Comparison of ENCODE assay signal across 1 mouse cellular context in genomic region chr7:27129811-27130210, GRCm38 (mm10).
TF ChIP-seq lines count a peak whose summit lies in the region.

No protein-coding gene starts in this region.

TF ChIP-seq in ES-E14, 5 proteins besides CTCF, POLR2A, EP300 and RAD21:
- TF ChIP-seq ZNF384 (IDR thresholded peaks at IDR 0.05; ENCODE audit: low read depth, low read length) (0 out of 2 replicates have a peak, but pooled peaks have one; percentile 12), ZC3H11A (IDR thresholded peaks at IDR 0.05; ENCODE audit: borderline replicate concordance, low read depth, low read length) (no peak), HCFC1 (IDR thresholded peaks at IDR 0.05; ENCODE audit: borderline replicate concordance, insufficient read depth, low read length) (no peak), CHD2 (IDR thresholded peaks at IDR 0.05; ENCODE audit: low read depth, low read length) (no peak)
TF ChIP-seq in ES-E14: peak in this region for 1.
